Mouse (Mus musculus): ENCODE measurements at regions not wholly inside any gene's neighbourhood (a gene's known extent, or its start where the extent isn't known, plus 50 kb on each side); places are given as distances from the start of the nearest gene placed in this dataset.

DNA sequence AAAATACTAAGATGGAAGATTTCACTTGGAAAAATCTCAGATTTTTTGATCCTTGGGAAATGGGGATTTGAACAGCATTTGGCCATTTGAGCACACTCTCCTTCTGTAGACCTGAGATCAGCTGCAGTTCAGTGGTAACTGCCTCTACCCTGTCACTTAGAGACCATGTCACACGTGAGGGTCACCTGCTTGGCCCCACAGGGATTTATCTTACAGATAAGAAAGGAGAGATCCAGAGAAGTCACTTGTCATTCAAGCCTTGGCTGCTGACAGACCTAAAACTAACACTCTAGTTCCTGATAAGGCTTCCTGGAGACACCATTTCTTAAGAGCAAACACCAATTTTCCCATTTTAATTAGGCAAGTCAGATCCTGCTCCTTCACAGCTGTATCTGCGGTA, 270.2 kb downstream of the Epha4 start:
- no peak for DNase-seq (ENCODE audit: low read depth, low spot score)

DNA sequence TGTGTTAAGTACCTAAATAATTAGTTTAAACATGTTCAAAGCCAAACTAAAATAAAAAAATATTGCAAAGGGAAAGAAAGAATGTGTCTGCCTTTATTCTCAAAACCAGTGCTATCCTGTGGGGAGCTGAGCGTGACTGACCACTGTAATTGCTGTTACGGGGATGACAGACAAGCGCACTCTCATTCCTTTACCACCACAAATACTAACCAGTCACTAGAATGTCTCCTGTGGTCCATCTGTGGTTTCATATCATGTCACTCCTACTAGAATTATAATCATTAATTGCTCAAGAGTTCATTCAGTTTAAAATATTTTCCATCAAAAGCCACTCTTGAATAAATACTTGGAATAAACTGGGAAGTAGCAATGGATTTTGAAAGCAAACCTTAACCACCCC, 268.8 kb downstream of the Epha4 start:
- no peak for DNase-seq (ENCODE audit: low read depth, low spot score)

DNA sequence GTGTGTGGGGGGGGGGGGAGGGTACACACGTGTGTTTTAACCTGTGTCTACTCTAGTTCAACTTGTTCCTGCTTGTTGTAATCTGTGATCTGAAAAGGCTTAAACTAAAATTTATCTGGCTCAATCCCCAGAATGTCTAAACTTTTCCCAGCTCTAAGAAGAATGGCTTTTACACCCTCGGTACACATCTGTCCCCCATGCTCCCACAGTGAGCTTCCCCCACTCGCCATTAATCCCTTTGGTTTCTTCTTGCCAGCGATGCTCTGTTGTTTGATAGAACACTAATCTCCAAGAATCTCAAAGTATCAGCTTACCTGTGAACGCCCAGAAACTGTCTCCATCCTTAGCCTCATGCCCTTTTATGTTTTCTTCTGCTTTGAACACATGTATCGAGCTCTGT, 260.6 kb downstream of the Epha4 start:
- no peak for DNase-seq (ENCODE audit: low read depth, low spot score)

GRCm38 (mm10) chr1:77256115-77256842, 258.6 kb downstream of the Epha4 start:
- DNase-seq (ENCODE audit: low read depth, low spot score) = no peak

- DNase-seq (ENCODE audit: low read depth, low spot score) = no peak
Measured at GRCm38 (mm10) chr1:77258730-77259310, 256.1 kb downstream of the Epha4 start.

GRCm38 (mm10) chr1:77259789-77260188, 255.1 kb downstream of the Epha4 start:
- DNase-seq (ENCODE audit: low read depth, low spot score) = no peak

GRCm38 (mm10) chr1:77261678-77262077, 253.2 kb downstream of the Epha4 start:
- no peak for DNase-seq (ENCODE audit: low read depth, low spot score)

- DNase-seq (ENCODE audit: low read depth, low spot score) = no peak
Measured at GRCm38 (mm10) chr1:77265677-77266076, 249.2 kb downstream of the Epha4 start.

DNA sequence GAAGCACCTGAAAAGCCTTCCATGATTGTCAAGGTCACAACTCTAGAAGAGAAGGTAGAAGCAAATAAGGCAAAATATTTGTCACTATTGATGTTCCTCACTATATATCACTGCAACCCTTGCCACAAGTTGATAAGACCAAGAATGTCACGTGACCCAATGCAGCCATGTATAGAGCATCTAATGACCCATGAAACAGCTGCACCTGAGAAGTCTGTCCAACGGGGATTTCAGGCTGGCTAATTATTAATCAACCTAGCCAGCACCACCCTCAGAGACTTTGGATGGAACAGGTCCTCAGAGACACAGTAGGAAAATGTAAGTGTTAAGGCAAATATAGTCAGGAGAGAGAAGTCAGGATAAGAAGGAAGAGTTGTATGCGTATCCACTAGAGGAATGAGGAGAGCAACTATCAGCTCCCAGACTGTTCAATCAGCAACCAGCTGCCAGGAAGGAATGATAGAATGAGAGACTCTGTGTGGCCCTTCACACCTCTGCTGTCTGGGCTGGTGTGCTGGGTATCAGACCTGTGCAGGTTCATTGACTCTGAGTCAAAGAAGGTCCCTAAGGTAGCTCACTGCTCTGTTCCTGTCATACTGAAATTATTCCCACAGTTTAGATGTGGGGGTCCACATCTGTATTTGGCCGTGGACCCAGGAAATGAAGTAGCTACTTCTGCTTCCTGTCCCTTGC, 247.4 kb downstream of the Epha4 start:
- no peak for DNase-seq (ENCODE audit: low read depth, low spot score)

GRCm38 (mm10) chr1:77275297-77275696, 239.6 kb downstream of the Epha4 start:
- DNase-seq (ENCODE audit: low read depth, low spot score) = no peak

DNA sequence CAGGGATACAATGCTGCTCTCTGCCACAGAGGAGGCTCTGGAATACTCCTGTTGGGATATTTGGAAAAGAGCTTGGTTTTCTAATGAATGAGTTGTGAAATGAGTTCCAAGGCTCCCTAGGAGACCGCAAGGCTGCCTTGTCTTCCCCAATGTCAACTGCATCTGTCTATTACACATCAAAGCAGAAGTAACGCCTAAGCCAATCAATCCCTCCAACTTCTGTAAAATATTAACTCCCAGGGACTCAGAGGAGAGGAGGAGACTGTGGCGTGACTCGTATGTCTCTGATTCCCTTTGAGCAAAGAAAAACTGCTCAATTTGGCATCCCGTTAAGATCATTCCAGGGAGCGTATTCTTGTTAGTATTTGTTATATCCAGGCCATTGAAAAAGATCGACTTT, 235.3 kb downstream of the Epha4 start:
- DNase-seq (ENCODE audit: low read depth, low spot score) = peak; percentile 11

DNA sequence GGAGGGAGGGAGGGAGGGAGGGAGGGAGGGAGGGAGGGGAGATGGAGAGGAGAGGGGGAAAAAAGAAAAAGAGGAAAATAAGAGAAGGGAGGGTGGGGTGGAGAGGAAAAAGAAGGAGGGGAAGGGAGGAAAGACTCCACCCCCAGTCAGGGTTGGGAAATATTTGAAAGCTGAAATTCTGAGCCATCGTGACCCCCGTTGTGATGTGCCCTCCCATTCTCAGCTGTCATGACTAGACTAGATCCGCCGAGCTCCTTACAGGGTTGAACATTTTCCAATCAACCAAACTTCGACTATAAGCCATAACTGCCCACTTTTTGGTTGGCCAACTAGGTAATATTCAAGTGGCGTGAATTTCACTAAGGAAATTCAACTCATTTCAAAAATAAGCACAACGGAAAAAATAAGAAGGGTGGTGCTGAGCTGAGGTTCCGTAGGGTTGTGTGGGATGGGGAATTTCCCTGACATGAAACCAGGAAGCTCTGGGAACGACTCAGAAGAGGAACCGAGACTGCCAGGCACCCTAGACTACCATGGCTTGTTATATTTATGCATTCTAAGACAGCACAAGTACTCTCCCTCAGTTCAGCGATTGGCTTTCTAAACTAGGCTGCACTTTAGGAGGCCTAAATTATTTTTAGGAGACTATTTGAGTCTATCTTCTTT, 234.4 kb downstream of the Epha4 start:
- DNase-seq (ENCODE audit: low read depth, low spot score) = peak; percentile 17

GRCm38 (mm10) chr1:77281741-77282140, 233.1 kb downstream of the Epha4 start:
- DNase-seq (ENCODE audit: low read depth, low spot score) = no peak

DNA sequence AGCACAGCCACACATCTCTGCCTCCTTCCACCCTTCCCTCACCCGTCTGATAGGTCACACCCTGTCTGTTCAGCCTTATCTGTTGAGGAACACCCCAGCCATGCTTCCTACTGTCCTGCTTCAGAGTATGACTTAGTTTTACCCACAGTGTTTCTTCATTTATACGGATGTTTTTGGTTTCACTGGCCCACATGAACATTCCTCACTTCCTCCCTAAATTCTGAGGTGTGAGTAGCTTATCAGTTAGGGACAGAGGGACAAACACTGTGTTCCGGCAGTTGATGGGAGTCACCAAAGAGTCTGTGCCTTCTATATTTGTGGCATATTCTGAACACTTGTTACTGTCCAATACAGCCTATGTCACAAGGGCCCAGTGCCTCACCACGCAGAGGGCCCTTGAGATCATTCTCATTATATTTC, 216.2 kb downstream of the Epha4 start:
- DNase-seq (ENCODE audit: low read depth, low spot score) = no peak

DNA sequence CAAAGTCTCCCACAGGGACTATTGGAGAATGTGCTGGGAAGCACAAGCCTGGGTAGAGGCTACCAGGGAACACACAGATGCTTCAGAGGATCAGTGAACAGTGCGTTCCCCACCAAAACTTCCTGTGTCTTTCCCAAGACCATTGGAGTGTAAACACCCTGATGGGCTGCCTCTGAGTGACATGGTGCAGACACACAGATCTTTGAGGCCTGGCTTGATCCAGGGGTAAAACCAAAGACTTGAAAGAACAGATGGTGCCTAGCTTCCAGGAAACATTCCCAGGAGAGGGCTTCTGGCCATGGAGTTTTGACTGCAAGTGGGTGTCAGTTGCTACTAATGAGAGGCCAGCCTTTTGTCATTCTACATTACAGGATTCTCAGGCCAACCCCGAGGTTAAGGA, 214.1 kb downstream of the Epha4 start:
- no peak for DNase-seq (ENCODE audit: low read depth, low spot score)

GRCm38 (mm10) chr1:77304770-77305169, 210.1 kb downstream of the Epha4 start:
- DNase-seq (ENCODE audit: low read depth, low spot score) = no peak

- DNase-seq (ENCODE audit: low read depth, low spot score) = peak; percentile 32
Measured at GRCm38 (mm10) chr1:77307745-77308144, 207.1 kb downstream of the Epha4 start.

DNA sequence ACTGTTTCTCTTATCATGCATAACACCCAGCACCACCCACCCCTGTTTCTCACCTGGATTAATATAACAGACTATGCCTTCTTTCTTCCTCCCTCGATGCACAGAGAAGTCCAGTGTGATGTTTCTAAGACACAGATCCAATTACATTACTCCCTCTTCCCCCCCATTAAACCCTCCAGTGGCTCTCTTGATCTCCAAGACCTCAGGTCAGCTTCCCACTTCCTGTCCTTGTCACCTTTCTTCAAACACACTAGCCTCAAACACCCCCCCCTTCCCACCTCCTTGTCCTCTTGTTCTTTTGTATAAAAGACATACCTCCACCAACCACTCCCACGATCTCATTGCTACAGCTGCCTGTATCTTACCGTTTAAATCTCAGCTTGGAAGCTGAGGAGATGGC, 201.8 kb downstream of the Epha4 start:
- DNase-seq (ENCODE audit: low read depth, low spot score) = no peak

DNA sequence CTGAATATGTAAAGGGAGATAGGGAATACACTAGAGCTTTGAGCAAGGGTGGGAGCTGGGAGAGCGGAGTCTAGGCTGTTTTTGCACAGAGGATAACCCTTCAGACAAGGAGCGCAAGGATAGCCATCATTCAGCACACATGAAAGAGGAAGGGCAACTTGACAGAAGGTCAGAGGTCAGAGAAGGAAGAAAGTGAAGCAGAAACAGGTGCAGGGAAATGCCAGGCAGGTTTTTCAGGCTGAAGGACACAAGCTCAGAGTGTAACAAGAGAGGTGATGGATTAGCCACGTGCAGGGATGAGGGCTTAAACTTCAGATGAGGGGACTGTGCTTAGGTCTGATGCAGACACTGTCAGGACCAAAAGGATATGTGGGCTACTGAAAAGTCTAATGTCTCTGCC, 199.5 kb downstream of the Epha4 start:
- no peak for DNase-seq (ENCODE audit: low read depth, low spot score)

DNA sequence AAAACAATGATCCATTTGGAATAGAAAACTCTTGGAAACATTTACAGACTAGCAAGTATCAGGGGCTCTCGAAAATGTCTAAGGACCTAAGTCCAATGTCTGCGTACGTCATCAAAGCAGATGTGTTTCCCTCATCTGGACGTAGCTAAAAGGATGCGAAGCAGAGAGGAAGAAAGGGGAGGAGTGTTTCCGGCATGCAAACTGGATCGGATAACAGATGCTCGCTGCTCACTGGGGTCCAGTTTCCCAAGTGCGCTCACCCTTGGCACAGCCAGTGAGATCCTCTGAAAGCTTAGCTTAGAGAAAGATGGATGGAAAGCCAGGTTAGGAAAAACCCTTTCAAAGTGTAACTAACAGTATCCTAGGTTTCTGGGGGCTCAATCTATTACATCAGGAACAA, 198.7 kb downstream of the Epha4 start:
- no peak for DNase-seq (ENCODE audit: low read depth, low spot score)
